Mouse (Mus musculus): ENCODE data around the gene Pgbd5.

DNA sequence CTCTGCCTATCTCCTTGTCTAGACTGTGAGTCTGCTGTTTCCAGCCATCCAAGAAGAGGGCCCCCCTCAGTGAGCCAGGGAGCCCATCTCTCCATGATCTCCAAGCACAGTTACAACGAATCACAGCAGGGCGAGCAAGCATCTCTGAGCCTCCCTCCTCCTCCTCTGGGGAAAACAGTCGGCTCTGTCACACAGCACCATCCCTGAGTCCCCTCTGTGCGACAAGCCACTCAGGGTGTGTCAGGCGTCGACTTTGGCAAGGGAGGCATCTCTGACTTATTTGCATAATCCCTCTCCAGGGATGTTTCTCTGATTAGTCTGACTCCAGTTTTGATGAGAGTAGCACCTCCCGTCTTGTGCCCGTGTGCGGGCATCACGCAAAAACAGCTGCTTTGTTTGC is 57.2 kb downstream of the Pgbd5 start:
- TF ChIP-seq CTCF (conservative IDR thresholded peaks at IDR 0.05; ENCODE audit: low read length) (no peak), POU5F1 (IDR thresholded peaks at IDR 0.05; ENCODE audit: borderline replicate concordance, low read length) (no peak), NANOG (IDR thresholded peaks at IDR 0.05; ENCODE audit: borderline replicate concordance, low read length) (no peak)
